Mouse (Mus musculus): ENCODE results near the gene Patz1. TPM values are rescaled to one million over a fixed set of nuclear protein-coding genes. Genes with fewer than 3 reads are reported as not detected.
A peak's percentile ranks its signal among the peaks of the same experiment; 100 is the strongest.

Patz1 gene
- total and polyA plus RNA-seq, 2 experiments from 2014 or later = 40.4 to 89.6 TPM

GRCm38 (mm10) chr11:3331756-3332642 is 43.3 kb downstream of the Patz1 start:
- WGBS = under 1% methylated on average over 75 of the region's 75 CpGs
- no peaks in the 10 kb centered on the region for H3K9me3 ChIP-seq (ENCODE audit: low read length)
- TF ChIP-seq CTCF (IDR thresholded peaks at IDR 0.05; ENCODE audit: low read depth) = peak; percentile 46
- no peaks in the 10 kb centered on the region for H3K27me3 ChIP-seq (ENCODE audit: insufficient read depth, low read length)
- peak overlapping the region; percentile 82 for H3K9ac ChIP-seq (replicated peaks; ENCODE audit: low read length)
- peak overlapping the region; percentile 98 for H3K4me2 ChIP-seq (ENCODE audit: low read depth, low read length)
- H3K4me1 ChIP-seq (ENCODE audit: insufficient read depth, low read length) = 0 out of 2 replicates have a peak, but pooled peaks cover 12% of the 10 kb centered on the region
- H3K4me3 ChIP-seq (ENCODE audit: low read length) = peak overlapping the region; percentile 63
- peak overlapping the region; percentile 92 for H3K27ac ChIP-seq
- H3K36me3 ChIP-seq (ENCODE audit: insufficient read depth, low read length) = peaks cover 12% of the 10 kb centered on the region
- ATAC-seq = peak; percentile 97
- DNase-seq (ENCODE audit: low spot score) = peak; percentile 96

GRCm38 (mm10) chr11:3333111-3333695 is 44.5 kb downstream of the Patz1 start:
- H3K4me2 ChIP-seq (ENCODE audit: low read depth, low read length) = no peak overlapping the region; the same call in 1 of the 2 replicates
- DNase-seq (ENCODE audit: low spot score) (no peak), ATAC-seq (no peak)
- no peaks in the 10 kb centered on the region for H3K9me3 ChIP-seq (ENCODE audit: low read length)
- H3K4me3 ChIP-seq (ENCODE audit: low read length) = no peak overlapping the region
- 89% methylated on average over 11 of the region's 11 CpGs for WGBS
- peaks cover 22% of the 10 kb centered on the region for H3K4me1 ChIP-seq (ENCODE audit: insufficient read depth, low read length)
- TF ChIP-seq CTCF (IDR thresholded peaks at IDR 0.05; ENCODE audit: low read depth) = no peak
- no peaks in the 10 kb centered on the region for H3K27me3 ChIP-seq (ENCODE audit: insufficient read depth, low read length)
- H3K27ac ChIP-seq = peak overlapping the region; percentile 28; the same call in 1 of the 2 replicates
- peaks cover 12% of the 10 kb centered on the region for H3K36me3 ChIP-seq (ENCODE audit: insufficient read depth, low read length)
- no peak overlapping the region for H3K9ac ChIP-seq (replicated peaks; ENCODE audit: low read length)

- H3K9ac ChIP-seq (replicated peaks; ENCODE audit: low read length) = no peak overlapping the region
- DNase-seq (ENCODE audit: low spot score) = no peak
- H3K4me1 ChIP-seq (ENCODE audit: insufficient read depth, low read length) = peaks cover 22% of the 10 kb centered on the region
- no peak overlapping the region for H3K4me2 ChIP-seq (ENCODE audit: low read depth, low read length)
- peaks cover 12% of the 10 kb centered on the region for H3K36me3 ChIP-seq (ENCODE audit: insufficient read depth, low read length)
- no peaks in the 10 kb centered on the region for H3K27me3 ChIP-seq (ENCODE audit: insufficient read depth, low read length)
- H3K4me3 ChIP-seq (ENCODE audit: low read length) = no peak overlapping the region
- no peaks in the 10 kb centered on the region for H3K9me3 ChIP-seq (ENCODE audit: low read length)
- no peak for ATAC-seq
- no peak for TF ChIP-seq CTCF (IDR thresholded peaks at IDR 0.05; ENCODE audit: low read depth)
- no peak overlapping the region for H3K27ac ChIP-seq
- WGBS = 91% methylated on average over 11 of the region's 11 CpGs
These were observed 45.6 kb downstream of the Patz1 start for GRCm38 (mm10) chr11:3334141-3334710.

GRCm38 (mm10) chr11:3334711-3335316 is 46.1 kb downstream of the Patz1 start:
- no peaks in the 10 kb centered on the region for H3K27me3 ChIP-seq (ENCODE audit: insufficient read depth, low read length)
- no peak overlapping the region for H3K4me3 ChIP-seq (ENCODE audit: low read length)
- no peak for TF ChIP-seq CTCF (IDR thresholded peaks at IDR 0.05; ENCODE audit: low read depth)
- peaks cover 22% of the 10 kb centered on the region for H3K4me1 ChIP-seq (ENCODE audit: insufficient read depth, low read length)
- no peak for DNase-seq (ENCODE audit: low spot score)
- H3K27ac ChIP-seq = no peak overlapping the region
- H3K36me3 ChIP-seq (ENCODE audit: insufficient read depth, low read length) = peaks cover 12% of the 10 kb centered on the region
- H3K9ac ChIP-seq (replicated peaks; ENCODE audit: low read length) = no peak overlapping the region
- H3K4me2 ChIP-seq (ENCODE audit: low read depth, low read length) = no peak overlapping the region
- WGBS = 50% methylated on average over 9 of the region's 9 CpGs
- no peak for ATAC-seq
- no peaks in the 10 kb centered on the region for H3K9me3 ChIP-seq (ENCODE audit: low read length)

- Histone ChIP-seq H3K4me2 (ENCODE audit: low read depth, low read length) (no peak overlapping the region), H3K4me3 (ENCODE audit: low read length) (no peak overlapping the region), H3K4me1 (ENCODE audit: insufficient read depth, low read length) (peaks cover 22% of the 10 kb centered on the region), H3K27ac (no peak overlapping the region), H3K9ac (replicated peaks; ENCODE audit: low read length) (no peak overlapping the region), H3K9me3 (ENCODE audit: low read length) (no peaks in the 10 kb centered on the region), H3K27me3 (ENCODE audit: insufficient read depth, low read length) (no peaks in the 10 kb centered on the region), H3K36me3 (ENCODE audit: insufficient read depth, low read length) (peaks cover 12% of the 10 kb centered on the region)
- 42% methylated on average over 11 of the region's 11 CpGs for WGBS
- DNase-seq (ENCODE audit: low spot score) (peak; percentile 28), ATAC-seq (no peak)
- no peak for TF ChIP-seq CTCF (IDR thresholded peaks at IDR 0.05; ENCODE audit: low read depth)
These were observed 47.1 kb downstream of the Patz1 start for GRCm38 (mm10) chr11:3335651-3336216.

- H3K9me3 ChIP-seq (ENCODE audit: low read length) = no peaks in the 10 kb centered on the region
- no peak overlapping the region for H3K4me2 ChIP-seq (ENCODE audit: low read depth, low read length)
- WGBS = 58% methylated on average over 3 of the region's 3 CpGs
- peaks cover 22% of the 10 kb centered on the region for H3K4me1 ChIP-seq (ENCODE audit: insufficient read depth, low read length)
- H3K27ac ChIP-seq = peak overlapping the region; percentile 82; the same call in 1 of the 2 replicates
- no peak overlapping the region for H3K4me3 ChIP-seq (ENCODE audit: low read length)
- no peak for TF ChIP-seq CTCF (IDR thresholded peaks at IDR 0.05; ENCODE audit: low read depth)
- no peaks in the 10 kb centered on the region for H3K27me3 ChIP-seq (ENCODE audit: insufficient read depth, low read length)
- DNase-seq (ENCODE audit: low spot score) = no peak
- ATAC-seq = no peak
- no peak overlapping the region for H3K9ac ChIP-seq (replicated peaks; ENCODE audit: low read length)
- H3K36me3 ChIP-seq (ENCODE audit: insufficient read depth, low read length) = peaks cover 16% of the 10 kb centered on the region
These were observed 47.9 kb downstream of the Patz1 start for GRCm38 (mm10) chr11:3336602-3337001.

All from hindbrain, postnatal 0 days (tissue).